10 mouse cellular contexts compared by ENCODE assay signal in genomic region chr9:63980179-63981086, GRCm38 (mm10). TPM values are rescaled to one million over a fixed set of nuclear protein-coding genes. Genes with fewer than 3 reads are reported as not detected.
DNase-seq lines count a peak whose midpoint lies in the region; ATAC-seq lines count a peak whose summit lies in the region.
"Had no signal": no experiment of that assay in that cellular context is flagged by ENCODE, and none has a peak within 500 bp of the region (broad histone marks: within the 10 kb centered on the region; RNA-seq: fewer than 3 reads in every experiment).

No protein-coding gene starts in this region.

- H3K36me3 ChIP-seq in forebrain, embryonic 15.5 days: no peaks in the 10 kb centered on the region
- peaks cover 3% of the 10 kb centered on the region; the same call in 1 of the 2 replicates for H3K36me3 ChIP-seq in limb, embryonic 11.5 days (ENCODE audit: control insufficient read depth, insufficient read depth, low read length)
- H3K36me3 ChIP-seq: liver, embryonic 13.5 days had no signal

- no peak overlapping the region for H3K4me3 ChIP-seq in forebrain, embryonic 15.5 days
- H3K4me3 ChIP-seq in limb, embryonic 11.5 days (ENCODE audit: low read depth, low read length): no peak overlapping the region
- H3K4me3 ChIP-seq: liver, embryonic 13.5 days had no signal

- ATAC-seq in forebrain, embryonic 15.5 days (replicated peaks): 0 out of 2 replicates have a peak, but pooled peaks have one; percentile 21
- ATAC-seq in limb, embryonic 11.5 days (ENCODE audit: insufficient number of reproducible peaks, low FRiP score, low TSS enrichment, low read depth): peak; percentile 84

- DNase-seq in embryo, embryonic 10.5 days (ENCODE audit: low spot score): peak; percentile 69
- no peak for DNase-seq in embryo, embryonic 10 days (ENCODE audit: low spot score)
- DNase-seq in 3134 (ENCODE audit: extremely low read depth, insufficient read length, low spot score): peak; percentile 34
- DNase-seq in limb, embryonic 11.5 days (ENCODE audit: low spot score): peak; percentile 70
- no peak for DNase-seq in layer of hippocampus, postnatal 25 days (ENCODE audit: extremely low spot score in 1 of 2, low spot score in 1 of 2)
- DNase-seq in retina, postnatal 1 day: no peak
- DNase-seq in right cerebral cortex, postnatal 4 days: no peak
- DNase-seq: liver, embryonic 13.5 days; right cerebral cortex, adult 18-20 months had no signal

- H3K9ac ChIP-seq in forebrain, embryonic 15.5 days (replicated peaks): 0 out of 2 replicates have a peak overlapping the region, but pooled peaks have one; percentile 5
- no peak overlapping the region for H3K9ac ChIP-seq in limb, embryonic 11.5 days (ENCODE audit: low read length)
- H3K9ac ChIP-seq: liver, embryonic 13.5 days had no signal

- no peaks in the 10 kb centered on the region for H3K9me3 ChIP-seq in forebrain, embryonic 15.5 days
- H3K9me3 ChIP-seq in limb, embryonic 11.5 days (ENCODE audit: control insufficient read depth, low read length): no peaks in the 10 kb centered on the region
- H3K9me3 ChIP-seq: liver, embryonic 13.5 days had no signal

- no peaks in the 10 kb centered on the region for H3K27me3 ChIP-seq in forebrain, embryonic 15.5 days
- no peaks in the 10 kb centered on the region for H3K27me3 ChIP-seq in limb, embryonic 11.5 days (ENCODE audit: control insufficient read depth, insufficient read depth, low read length)
- H3K27me3 ChIP-seq: liver, embryonic 13.5 days had no signal

- 5% methylated on average over 18 of the region's 18 CpGs for WGBS in forebrain, embryonic 15.5 days
- WGBS in limb, embryonic 11.5 days: 1% methylated on average over 18 of the region's 18 CpGs

- H3K27ac ChIP-seq in forebrain, embryonic 15.5 days (replicated peaks): peak overlapping the region; percentile 14
- H3K27ac ChIP-seq in limb, embryonic 11.5 days (replicated peaks; ENCODE audit: low read depth, low read length): peak overlapping the region; percentile 83
- H3K27ac ChIP-seq: liver, embryonic 13.5 days had no signal

- no peak overlapping the region for H3K4me2 ChIP-seq in forebrain, embryonic 15.5 days (replicated peaks)
- peak overlapping the region; percentile 42 for H3K4me2 ChIP-seq in limb, embryonic 11.5 days (ENCODE audit: low read depth, severe bottlenecking)
- H3K4me2 ChIP-seq: liver, embryonic 13.5 days had no signal

- peaks cover 39% of the 10 kb centered on the region for H3K4me1 ChIP-seq in forebrain, embryonic 15.5 days
- peaks cover 79% of the 10 kb centered on the region for H3K4me1 ChIP-seq in limb, embryonic 11.5 days (ENCODE audit: control insufficient read depth, insufficient read depth, low read length)

RNA-seq across cellular contexts. Expression of gene Smad6, which starts 41.4 kb away (rescaled TPM):
- polyA plus RNA-seq in forebrain, embryonic 15.5 days (2015; fragmentation: Nextera tagmentation; extraction: Ambion mirVana): 2.0 and 2.4 TPM in 2 replicates
- polyA plus RNA-seq in limb, embryonic 11.5 days (2014; fragmentation: Nextera tagmentation; extraction: Ambion mirVana): 10.1 and 12.3 TPM in 2 replicates
- 1 to 10 TPM; 1.8 to 2.2 TPM for total RNA-seq in layer of hippocampus, postnatal 25 days (2021)

Comparison
In these comparisons a context has a peak if more than half of its experiments do, and no peak if none do; other contexts are left out.
1. DNase-seq: peak in embryo, embryonic 10.5 days (single experiment), 3134 (single experiment) and limb, embryonic 11.5 days (single experiment); none in embryo, embryonic 10 days (single experiment), layer of hippocampus, postnatal 25 days (0 of 2), retina, postnatal 1 day (single experiment) and right cerebral cortex, postnatal 4 days (single experiment).